In the genomic region with DNA sequence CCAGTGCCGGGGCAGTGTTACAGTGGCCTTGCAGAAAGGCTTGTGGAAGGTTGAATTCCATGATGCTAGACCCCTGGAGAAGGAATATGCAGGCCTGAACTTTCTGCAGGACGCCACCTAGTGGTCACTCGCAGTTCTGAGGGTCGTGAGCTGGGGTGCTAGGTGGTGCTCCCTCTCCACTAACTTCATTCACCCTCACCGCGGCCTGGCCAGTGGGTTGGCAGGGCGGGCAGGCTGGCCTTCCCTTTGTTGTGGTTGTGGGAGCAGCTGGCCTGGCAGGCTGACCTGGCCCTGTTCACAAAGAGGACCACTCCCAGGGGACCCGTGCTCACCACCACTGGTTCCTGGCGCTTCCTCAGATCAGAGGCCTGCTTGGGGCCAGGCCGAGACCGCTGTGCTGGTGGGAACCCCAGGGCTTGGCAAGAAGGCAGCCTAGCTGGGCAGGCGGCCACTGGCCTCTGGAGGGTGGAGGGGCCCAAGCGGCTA, we compare ENCODE assay signal across 9 mouse cellular contexts. TPM values are rescaled to one million over a fixed set of nuclear protein-coding genes. Genes with fewer than 3 reads are reported as not detected.
DNase-seq lines count a peak whose midpoint lies in the region; ATAC-seq and TF ChIP-seq lines count a peak whose summit lies in the region.
"Had no signal": no experiment of that assay in that cellular context is flagged by ENCODE, and none has a peak within 500 bp of the region (broad histone marks: within the 10 kb centered on the region; RNA-seq: fewer than 3 reads in every experiment).

No protein-coding gene starts in this region.

- 47% methylated on average over 13 of the region's 13 CpGs for WGBS in hindbrain, postnatal 0 days

- peak; percentile 73 for ATAC-seq in hindbrain, postnatal 0 days

- peak; percentile 50 to 71 for DNase-seq in adrenal gland, adult (ENCODE audit: inconsistent age in 2 of 2, low spot score in 1 of 2)
- no peak for DNase-seq in adrenal gland, adult 8-10 months
- DNase-seq in layer of hippocampus, postnatal 10 days (ENCODE audit: low spot score in 2 of 2) = peak; percentile 57 to 65
- no peak for DNase-seq in layer of hippocampus, postnatal 25 days (ENCODE audit: extremely low spot score in 1 of 2, low spot score in 1 of 2)
- peak; percentile 73 for DNase-seq in Muller cell, postnatal 12 days (ENCODE audit: inconsistent ontology term)
- DNase-seq in hindbrain, postnatal 0 days (ENCODE audit: low spot score) = peak; percentile 75
- DNase-seq in yolk sac, embryonic 10.5 days (ENCODE audit: low spot score) = no peak
- no peak for DNase-seq in spleen, adult 12 weeks (ENCODE audit: low spot score)

- H3K4me1 ChIP-seq in hindbrain, postnatal 0 days (ENCODE audit: insufficient read depth, low read length) = 0 out of 2 replicates have a peak, but pooled peaks cover 5% of the 10 kb centered on the region

- H3K36me3 ChIP-seq in hindbrain, postnatal 0 days (ENCODE audit: insufficient read depth, low read length) = no peaks in the 10 kb centered on the region

- TF ChIP-seq CTCF in hindbrain, postnatal 0 days (IDR thresholded peaks at IDR 0.05; ENCODE audit: low read depth) = peak; percentile 75

- H3K27me3 ChIP-seq in hindbrain, postnatal 0 days (ENCODE audit: insufficient read depth, low read length) = no peaks in the 10 kb centered on the region

- 0 out of 2 replicates have a peak overlapping the region, but pooled peaks have one; percentile 5 for H3K27ac ChIP-seq in hindbrain, postnatal 0 days

- no peaks in the 10 kb centered on the region for H3K9me3 ChIP-seq in hindbrain, postnatal 0 days (ENCODE audit: low read length)

- H3K4me3 ChIP-seq in hindbrain, postnatal 0 days (ENCODE audit: low read length) = no peak overlapping the region
- H3K4me3 ChIP-seq: erythroblast, embryonic 14.5 days had no signal

- no peak overlapping the region for H3K4me2 ChIP-seq in hindbrain, postnatal 0 days (ENCODE audit: low read depth, low read length)

- H3K9ac ChIP-seq in hindbrain, postnatal 0 days (replicated peaks; ENCODE audit: low read length) = no peak overlapping the region

RNA-seq across cellular contexts. Expression of a gene that starts 51.7 kb away (rescaled TPM):
- total RNA-seq in adrenal gland, adult 8-10 months (2022) = 100 to 1,000 TPM in 2 of 4 experiments, 1 to 10 TPM in 2; 5.0 to 180 (median 83.0) TPM
- total RNA-seq in layer of hippocampus, postnatal 10 days (2021) = 1 to 10 TPM; 6.0 to 7.4 TPM
- total RNA-seq in layer of hippocampus, postnatal 25 days (2021) = 1 to 10 TPM; 4.9 to 6.4 TPM
- 15.3 and 22.4 TPM in 2 replicates for total RNA-seq in hindbrain, postnatal 0 days (2014; rRNA removed)
- polyA plus RNA-seq in hindbrain, postnatal 0 days (2015; fragmentation: Nextera tagmentation; extraction: Ambion mirVana) = 16.6 and 17.5 TPM in 2 replicates

Comparison
In these comparisons a context has a peak if more than half of its experiments do, and no peak if none do; other contexts are left out.
1. DNase-seq: peak in adrenal gland, adult (2 of 2), layer of hippocampus, postnatal 10 days (2 of 2), Muller cell, postnatal 12 days (single experiment) and hindbrain, postnatal 0 days (single experiment); none in adrenal gland, adult 8-10 months (single experiment), layer of hippocampus, postnatal 25 days (0 of 2), yolk sac, embryonic 10.5 days (single experiment) and spleen, adult 12 weeks (single experiment).